Mouse (Mus musculus): ENCODE results near the gene C3. TPM values are rescaled to one million over a fixed set of nuclear protein-coding genes. Genes with fewer than 3 reads are reported as not detected.
A peak's percentile ranks its signal among the peaks of the same experiment; 100 is the strongest.

C3 gene
- polyA plus RNA-seq, 1 experiment from 2014 or later, result 3.2 TPM

GRCm38 (mm10) chr17:57214676-57215387 lies 13.1 kb downstream of the C3 start:
- Histone ChIP-seq H3K36me3 (ENCODE audit: control insufficient read depth, insufficient read depth, low read length) (no peaks in the 10 kb centered on the region), H3K9me3 (ENCODE audit: control insufficient read depth, low read length) (no peaks in the 10 kb centered on the region), H3K9ac (ENCODE audit: low read length) (no peak overlapping the region), H3K4me3 (ENCODE audit: low read length) (no peak overlapping the region), H3K27me3 (ENCODE audit: control insufficient read depth, insufficient read depth, low read depth, low read length) (no peaks in the 10 kb centered on the region), H3K4me1 (replicated peaks; ENCODE audit: control insufficient read depth, insufficient read depth, low read length) (no peaks in the 10 kb centered on the region), H3K4me2 (ENCODE audit: low read depth, low read length) (no peak overlapping the region), H3K27ac (ENCODE audit: low read length) (no peak overlapping the region)
- WGBS, result 38% methylated on average over 13 of the region's 13 CpGs
- ATAC-seq (ENCODE audit: low read depth), result peak; percentile 19; the same call in 1 of the 2 replicates

- Histone ChIP-seq H3K9me3 (ENCODE audit: control insufficient read depth, low read length) (no peaks in the 10 kb centered on the region), H3K9ac (ENCODE audit: low read length) (no peak overlapping the region), H3K27me3 (ENCODE audit: control insufficient read depth, insufficient read depth, low read depth, low read length) (no peaks in the 10 kb centered on the region), H3K4me3 (ENCODE audit: low read length) (no peak overlapping the region), H3K27ac (ENCODE audit: low read length) (no peak overlapping the region), H3K36me3 (ENCODE audit: control insufficient read depth, insufficient read depth, low read length) (no peaks in the 10 kb centered on the region), H3K4me1 (replicated peaks; ENCODE audit: control insufficient read depth, insufficient read depth, low read length) (no peaks in the 10 kb centered on the region), H3K4me2 (ENCODE audit: low read depth, low read length) (no peak overlapping the region)
- no peak for ATAC-seq (ENCODE audit: low read depth)
- 62% methylated on average over 9 of the region's 9 CpGs for WGBS
Observed at GRCm38 (mm10) chr17:57211501-57211900, 16.4 kb downstream of the C3 start.

GRCm38 (mm10) chr17:57209330-57209729 lies 18.6 kb downstream of the C3 start:
- no peak overlapping the region for H3K4me3 ChIP-seq (ENCODE audit: low read length)
- H3K4me2 ChIP-seq (ENCODE audit: low read depth, low read length), result no peak overlapping the region
- H3K27ac ChIP-seq (ENCODE audit: low read length), result no peak overlapping the region
- 66% methylated on average over 4 of the region's 4 CpGs for WGBS
- no peaks in the 10 kb centered on the region for H3K9me3 ChIP-seq (ENCODE audit: control insufficient read depth, low read length)
- no peaks in the 10 kb centered on the region for H3K4me1 ChIP-seq (replicated peaks; ENCODE audit: control insufficient read depth, insufficient read depth, low read length)
- no peaks in the 10 kb centered on the region for H3K36me3 ChIP-seq (ENCODE audit: control insufficient read depth, insufficient read depth, low read length)
- ATAC-seq (ENCODE audit: low read depth), result no peak
- no peak overlapping the region for H3K9ac ChIP-seq (ENCODE audit: low read length)
- no peaks in the 10 kb centered on the region for H3K27me3 ChIP-seq (ENCODE audit: control insufficient read depth, insufficient read depth, low read depth, low read length)

GRCm38 (mm10) chr17:57207938-57208337 lies 20.0 kb downstream of the C3 start:
- H3K9ac ChIP-seq (ENCODE audit: low read length), result no peak overlapping the region
- WGBS, result 69% methylated on average over 3 of the region's 3 CpGs
- H3K27me3 ChIP-seq (ENCODE audit: control insufficient read depth, insufficient read depth, low read depth, low read length), result no peaks in the 10 kb centered on the region

GRCm38 (mm10) chr17:57201841-57202724 lies 25.9 kb downstream of the C3 start:
- Histone ChIP-seq H3K27ac (ENCODE audit: low read length) (no peak overlapping the region), H3K4me1 (replicated peaks; ENCODE audit: control insufficient read depth, insufficient read depth, low read length) (no peaks in the 10 kb centered on the region), H3K9me3 (ENCODE audit: control insufficient read depth, low read length) (no peaks in the 10 kb centered on the region), H3K4me2 (ENCODE audit: low read depth, low read length) (no peak overlapping the region), H3K9ac (ENCODE audit: low read length) (no peak overlapping the region), H3K36me3 (ENCODE audit: control insufficient read depth, insufficient read depth, low read length) (no peaks in the 10 kb centered on the region), H3K27me3 (ENCODE audit: control insufficient read depth, insufficient read depth, low read depth, low read length) (no peaks in the 10 kb centered on the region), H3K4me3 (ENCODE audit: low read length) (no peak overlapping the region)
- ATAC-seq (ENCODE audit: low read depth), result no peak
- 71% methylated on average over 10 of the region's 10 CpGs for WGBS

More at GRCm38 (mm10) chr17:57207938-57208337, 20.0 kb downstream of the C3 start:
- no peak for ATAC-seq (ENCODE audit: low read depth)
- Histone ChIP-seq H3K36me3 (ENCODE audit: control insufficient read depth, insufficient read depth, low read length) (no peaks in the 10 kb centered on the region), H3K4me3 (ENCODE audit: low read length) (no peak overlapping the region), H3K4me1 (replicated peaks; ENCODE audit: control insufficient read depth, insufficient read depth, low read length) (no peaks in the 10 kb centered on the region), H3K27ac (ENCODE audit: low read length) (no peak overlapping the region), H3K9me3 (ENCODE audit: control insufficient read depth, low read length) (no peaks in the 10 kb centered on the region), H3K4me2 (ENCODE audit: low read depth, low read length) (no peak overlapping the region)

GRCm38 (mm10) chr17:57198252-57198651 lies 29.7 kb downstream of the C3 start:
- H3K27ac ChIP-seq (ENCODE audit: low read length), result no peak overlapping the region
- no peaks in the 10 kb centered on the region for H3K27me3 ChIP-seq (ENCODE audit: control insufficient read depth, insufficient read depth, low read depth, low read length)
- H3K4me2 ChIP-seq (ENCODE audit: low read depth, low read length), result no peak overlapping the region
- H3K4me1 ChIP-seq (replicated peaks; ENCODE audit: control insufficient read depth, insufficient read depth, low read length), result no peaks in the 10 kb centered on the region
- WGBS, result 61% methylated on average over 3 of the region's 3 CpGs
- H3K9me3 ChIP-seq (ENCODE audit: control insufficient read depth, low read length), result no peaks in the 10 kb centered on the region
- H3K9ac ChIP-seq (ENCODE audit: low read length), result no peak overlapping the region
- ATAC-seq (ENCODE audit: low read depth), result no peak; the same call in 1 of the 2 replicates
- no peaks in the 10 kb centered on the region for H3K36me3 ChIP-seq (ENCODE audit: control insufficient read depth, insufficient read depth, low read length)
- H3K4me3 ChIP-seq (ENCODE audit: low read length), result no peak overlapping the region

GRCm38 (mm10) chr17:57195326-57196010 lies 32.5 kb downstream of the C3 start:
- 72% methylated on average over 8 of the region's 8 CpGs for WGBS
- Histone ChIP-seq H3K4me1 (replicated peaks; ENCODE audit: control insufficient read depth, insufficient read depth, low read length) (no peaks in the 10 kb centered on the region), H3K27ac (ENCODE audit: low read length) (no peak overlapping the region), H3K9ac (ENCODE audit: low read length) (no peak overlapping the region), H3K4me3 (ENCODE audit: low read length) (no peak overlapping the region), H3K9me3 (ENCODE audit: control insufficient read depth, low read length) (no peaks in the 10 kb centered on the region), H3K4me2 (ENCODE audit: low read depth, low read length) (no peak overlapping the region), H3K36me3 (ENCODE audit: control insufficient read depth, insufficient read depth, low read length) (no peaks in the 10 kb centered on the region), H3K27me3 (ENCODE audit: control insufficient read depth, insufficient read depth, low read depth, low read length) (no peaks in the 10 kb centered on the region)
- no peak for ATAC-seq (ENCODE audit: low read depth)

- WGBS, result 74% methylated on average over 3 of the region's 3 CpGs
- Histone ChIP-seq H3K4me2 (ENCODE audit: low read depth, low read length) (no peak overlapping the region), H3K36me3 (ENCODE audit: control insufficient read depth, insufficient read depth, low read length) (no peaks in the 10 kb centered on the region), H3K9me3 (ENCODE audit: control insufficient read depth, low read length) (no peaks in the 10 kb centered on the region), H3K27ac (ENCODE audit: low read length) (no peak overlapping the region), H3K4me1 (replicated peaks; ENCODE audit: control insufficient read depth, insufficient read depth, low read length) (no peaks in the 10 kb centered on the region), H3K4me3 (ENCODE audit: low read length) (no peak overlapping the region), H3K27me3 (ENCODE audit: control insufficient read depth, insufficient read depth, low read depth, low read length) (no peaks in the 10 kb centered on the region), H3K9ac (ENCODE audit: low read length) (no peak overlapping the region)
- no peak for ATAC-seq (ENCODE audit: low read depth)
Observed at GRCm38 (mm10) chr17:57194771-57195170, 33.2 kb downstream of the C3 start.

GRCm38 (mm10) chr17:57194041-57194507 lies 33.9 kb downstream of the C3 start, which contains the start of gene Tnfsf14:
TSS of gene Tnfsf14 (minus strand) at chr17:57194177.
- 67% methylated on average over 11 of the region's 11 CpGs for WGBS
- H3K27ac ChIP-seq (ENCODE audit: low read length), result no peak within 1 kb of the TSS

More at GRCm38 (mm10) chr17:57194041-57194507, 33.9 kb downstream of the C3 start, which contains the start of gene Tnfsf14:
- H3K4me1 ChIP-seq (replicated peaks; ENCODE audit: control insufficient read depth, insufficient read depth, low read length), result no peaks in the 10 kb centered on the region
- H3K4me2 ChIP-seq (ENCODE audit: low read depth, low read length), result no peak within 1 kb of the TSS
- no peaks in the 10 kb centered on the region for H3K9me3 ChIP-seq (ENCODE audit: control insufficient read depth, low read length)
- no peak for ATAC-seq (ENCODE audit: low read depth)
- H3K4me3 ChIP-seq (ENCODE audit: low read length), result no peak within 1 kb of the TSS
- no peaks in the 10 kb centered on the region for H3K36me3 ChIP-seq (ENCODE audit: control insufficient read depth, insufficient read depth, low read length)
- no peak within 1 kb of the TSS for H3K9ac ChIP-seq (ENCODE audit: low read length)
- H3K27me3 ChIP-seq (ENCODE audit: control insufficient read depth, insufficient read depth, low read depth, low read length), result no peaks in the 10 kb centered on the region

Data from lung, embryonic 16.5 days (tissue).